Mouse (Mus musculus) right cerebral cortex, postnatal 10 days (tissue): Measurements from ENCODE around the gene Abl1.

Source experiments
- DNase-seq, 2 experiments: peaks; one replicate each; pipeline ENCODE4 v3.0.0; 2021; ENCODE audit warnings: low spot score in 2 of 2

The Abl1 gene

GRCm38 (mm10) chr2:31689045-31689444 is 869 bp downstream of the Abl1 start:
- no peak for DNase-seq

- DNase-seq = no peak
Observed at GRCm38 (mm10) chr2:31690063-31690462, 1.9 kb downstream of the Abl1 start.

- no peak for DNase-seq
Observed at GRCm38 (mm10) chr2:31698209-31698608, 10.0 kb downstream of the Abl1 start.

GRCm38 (mm10) chr2:31700545-31701446 is 12.6 kb downstream of the Abl1 start:
- DNase-seq = peak in 1 of 2 experiments; percentile 50

- no peak for DNase-seq
Observed at GRCm38 (mm10) chr2:31703226-31703625, 15.1 kb downstream of the Abl1 start.

GRCm38 (mm10) chr2:31705914-31706313 is 17.7 kb downstream of the Abl1 start:
- DNase-seq = no peak

- no peak for DNase-seq
Observed at GRCm38 (mm10) chr2:31706531-31706930, 18.4 kb downstream of the Abl1 start.

- no peak for DNase-seq
Observed at GRCm38 (mm10) chr2:31712716-31713115, 24.5 kb downstream of the Abl1 start.

GRCm38 (mm10) chr2:31713813-31714212 is 25.6 kb downstream of the Abl1 start:
- no peak for DNase-seq

- DNase-seq = no peak
Observed at GRCm38 (mm10) chr2:31714780-31715179, 26.6 kb downstream of the Abl1 start.

GRCm38 (mm10) chr2:31715985-31716384 is 27.8 kb downstream of the Abl1 start:
- no peak for DNase-seq

- DNase-seq = no peak
Observed at GRCm38 (mm10) chr2:31719202-31719880, 31.2 kb downstream of the Abl1 start.

- no peak for DNase-seq
Observed at GRCm38 (mm10) chr2:31719944-31720343, 31.8 kb downstream of the Abl1 start.

GRCm38 (mm10) chr2:31720783-31721182 is 32.6 kb downstream of the Abl1 start:
- DNase-seq = no peak

GRCm38 (mm10) chr2:31724730-31725490 is 36.7 kb downstream of the Abl1 start:
- no peak for DNase-seq

GRCm38 (mm10) chr2:31727576-31728277 is 39.6 kb downstream of the Abl1 start:
- DNase-seq = no peak

- no peak for DNase-seq
Observed at GRCm38 (mm10) chr2:31730640-31731039, 42.5 kb downstream of the Abl1 start.

- no peak for DNase-seq
Observed at GRCm38 (mm10) chr2:31732497-31732896, 44.3 kb downstream of the Abl1 start.

- no peak for DNase-seq
Observed at GRCm38 (mm10) chr2:31733558-31733957, 45.4 kb downstream of the Abl1 start.

- DNase-seq = no peak
Observed at GRCm38 (mm10) chr2:31739041-31739440, 50.9 kb downstream of the Abl1 start.

GRCm38 (mm10) chr2:31741728-31742127 is 53.6 kb downstream of the Abl1 start:
- no peak for DNase-seq

- peak in 1 of 2 experiments; percentile 40 for DNase-seq
Observed at GRCm38 (mm10) chr2:31742134-31742533, 54.0 kb downstream of the Abl1 start.
